Mouse (Mus musculus): ENCODE data around the gene Asb2.

DNA sequence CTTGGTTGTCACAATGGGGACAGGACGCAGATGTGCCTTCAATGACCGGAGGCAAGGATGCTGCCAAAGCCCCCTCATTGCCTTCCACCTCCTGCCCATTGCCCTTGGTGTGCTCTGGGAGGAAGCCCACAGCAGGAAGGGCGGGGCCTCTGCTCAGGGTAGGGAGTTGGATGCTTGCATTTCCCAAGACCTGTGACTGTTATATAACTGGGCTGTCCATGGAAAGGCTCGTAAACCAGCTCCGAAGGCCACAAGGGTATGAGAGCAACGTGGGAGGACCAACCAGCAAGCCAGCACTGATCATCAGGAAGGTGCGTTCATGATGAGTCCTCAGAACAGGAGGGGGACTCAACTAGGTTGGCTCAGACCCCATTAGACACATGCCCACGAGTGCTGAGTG lies 5.0 kb upstream of the Asb2 start:
- TF ChIP-seq CTCF (IDR thresholded peaks at IDR 0.05; ENCODE audit: insufficient read depth, low read length) (no peak), POLR2A (IDR thresholded peaks at IDR 0.05; ENCODE audit: borderline replicate concordance, extremely low read depth, low read depth, low read length) (no peak)
